Mouse (Mus musculus): ENCODE measurements around the gene Isl1.

The Isl1 gene

GRCm38 (mm10) chr13:116309584-116310462, at the start of gene Isl1:
Gene Isl1 (minus strand): TSS chr13:116309689.
- peak; percentile 71 for DNase-seq (ENCODE audit: low spot score)

- no peak for DNase-seq (ENCODE audit: low spot score)
Measured at GRCm38 (mm10) chr13:116335763-116336162, 26.3 kb upstream of the Isl1 start.

DNA sequence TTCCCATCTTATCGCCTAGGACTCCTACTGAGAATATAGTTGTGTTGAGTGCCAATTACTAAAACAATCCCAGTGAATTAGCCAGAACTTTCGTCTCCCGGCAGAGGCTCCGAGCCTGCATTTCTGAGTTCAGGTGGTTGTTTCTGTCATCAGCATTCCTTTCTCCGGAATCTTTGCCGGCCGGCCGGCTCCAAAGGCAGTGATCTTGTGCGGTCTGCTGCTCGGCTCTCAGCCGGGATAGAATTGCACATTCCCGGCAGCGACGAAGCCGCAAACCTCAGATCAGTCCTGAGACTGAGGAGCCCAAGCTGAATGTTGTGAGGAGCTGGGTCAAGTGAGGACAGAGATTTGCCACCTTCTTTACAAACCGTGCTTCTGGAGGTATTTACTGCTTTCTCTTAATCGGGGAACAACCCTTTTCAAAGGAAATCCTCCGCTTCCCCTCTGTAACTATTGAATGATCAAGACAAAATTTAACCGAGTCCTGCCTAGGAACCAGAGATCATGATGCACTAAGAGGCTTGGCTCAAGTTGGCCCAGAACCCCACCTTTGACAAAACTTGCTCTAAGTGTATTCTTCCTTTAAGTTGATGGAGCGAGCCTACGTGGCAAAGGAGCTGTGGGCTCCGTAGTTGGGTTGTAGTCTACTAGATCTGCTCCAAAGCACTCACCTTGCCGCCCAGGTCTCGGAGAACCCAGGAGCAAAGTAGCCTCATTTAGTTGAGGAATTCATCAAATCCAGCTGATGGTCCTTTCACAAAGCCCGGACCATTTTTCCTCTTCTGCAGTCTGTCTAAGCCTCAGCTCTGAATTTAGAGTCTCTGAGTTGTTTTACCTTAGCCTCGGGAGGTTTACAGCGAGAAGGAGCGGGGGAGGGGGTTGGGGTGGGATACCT, 4.4 kb upstream of the Isl1 start:
- no peak for DNase-seq (ENCODE audit: low spot score)

- DNase-seq (ENCODE audit: low spot score): no peak
Measured at GRCm38 (mm10) chr13:116311871-116312720, 2.6 kb upstream of the Isl1 start.

DNA sequence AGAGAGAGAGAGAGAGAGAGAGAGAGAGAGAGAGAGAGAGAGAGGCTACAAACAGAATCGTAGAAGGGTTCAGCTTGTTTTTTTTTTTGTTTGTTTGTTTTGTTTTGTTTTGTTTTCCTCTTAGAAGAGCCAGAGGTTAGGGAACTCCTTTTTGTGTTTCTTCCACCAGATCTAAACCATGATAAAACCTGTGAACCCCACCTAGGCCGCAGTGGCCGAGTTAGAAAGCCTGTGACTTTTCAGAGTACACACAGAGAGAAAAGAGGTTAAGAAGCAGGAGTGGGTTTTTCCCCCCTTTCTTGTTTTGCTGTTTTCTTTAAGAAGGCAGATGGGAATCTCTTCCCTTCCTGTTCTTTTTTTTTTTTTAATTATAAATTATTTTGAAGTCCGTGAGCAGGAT, 1.5 kb upstream of the Isl1 start:
- DNase-seq (ENCODE audit: low spot score): no peak

GRCm38 (mm10) chr13:116310463-116310765, 925 bp upstream of the Isl1 start:
- DNase-seq (ENCODE audit: low spot score): no peak

DNA sequence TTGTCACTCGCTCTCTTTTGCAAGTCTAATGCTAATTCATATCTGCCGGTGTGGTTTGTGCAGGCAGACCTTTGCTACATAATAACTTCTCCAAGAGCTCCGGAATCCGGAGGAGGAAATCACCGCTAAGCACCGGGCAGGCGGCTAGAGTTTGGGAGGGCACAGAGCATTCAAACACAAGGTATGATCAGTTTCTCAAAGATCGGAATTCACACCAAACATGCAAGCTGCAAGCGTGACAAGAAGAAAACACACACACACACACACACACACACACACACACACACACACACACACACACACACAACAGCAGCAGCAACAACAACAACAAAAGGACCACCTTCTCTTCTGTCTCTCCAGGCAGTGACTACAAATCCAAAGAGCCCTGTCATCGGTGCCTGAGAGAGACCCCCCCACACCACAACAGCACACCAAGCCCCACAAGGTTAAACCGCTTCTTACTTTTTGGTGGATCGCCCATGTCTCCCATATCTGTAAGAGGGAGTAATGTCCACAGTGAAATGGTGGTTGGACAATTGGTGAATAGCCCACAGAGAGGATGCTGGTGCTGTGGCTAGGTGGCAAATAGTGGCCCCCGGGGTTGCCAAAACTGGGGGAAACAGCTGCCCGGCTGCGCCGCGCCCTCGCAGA, 431 bp downstream of the Isl1 start:
- no peak for DNase-seq (ENCODE audit: low spot score)

DNA sequence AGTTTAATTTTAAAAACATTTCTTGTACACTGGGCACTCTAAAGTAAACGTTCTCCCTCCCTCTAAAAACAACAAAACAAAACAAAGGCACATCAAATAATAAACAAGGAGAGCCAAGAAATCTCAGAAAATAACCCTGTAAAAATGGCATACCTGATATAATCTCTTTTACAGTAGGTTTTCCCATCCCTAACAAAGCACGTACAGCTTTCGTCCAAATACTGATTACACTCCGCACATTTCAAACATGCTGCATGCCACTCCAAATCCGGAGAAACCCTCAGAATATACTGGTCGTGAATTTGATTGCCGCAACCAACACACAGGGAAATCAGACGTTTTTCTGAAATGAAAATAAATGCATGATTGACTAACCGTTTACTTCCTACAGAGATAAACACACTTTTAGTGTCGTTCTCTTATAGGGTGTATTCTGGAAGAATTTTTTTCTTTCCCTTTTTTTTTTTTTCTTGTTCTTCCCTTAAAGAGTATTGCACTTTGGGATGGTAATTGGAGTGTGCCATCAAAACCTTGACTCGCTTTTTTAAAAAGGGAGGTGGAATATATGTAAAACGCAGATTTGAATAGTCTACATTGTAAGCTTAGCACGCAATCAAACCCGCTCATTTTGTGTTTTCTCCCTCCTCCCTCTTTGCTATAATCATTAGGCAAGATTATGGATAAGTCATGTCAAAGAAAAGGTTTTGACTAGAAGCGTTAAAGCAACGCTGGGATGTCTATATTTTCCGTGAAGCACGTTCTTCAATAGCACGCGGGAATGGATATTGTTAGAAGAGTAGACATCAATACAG, 1.2 kb downstream of the Isl1 start:
- DNase-seq (ENCODE audit: low spot score): no peak

DNA sequence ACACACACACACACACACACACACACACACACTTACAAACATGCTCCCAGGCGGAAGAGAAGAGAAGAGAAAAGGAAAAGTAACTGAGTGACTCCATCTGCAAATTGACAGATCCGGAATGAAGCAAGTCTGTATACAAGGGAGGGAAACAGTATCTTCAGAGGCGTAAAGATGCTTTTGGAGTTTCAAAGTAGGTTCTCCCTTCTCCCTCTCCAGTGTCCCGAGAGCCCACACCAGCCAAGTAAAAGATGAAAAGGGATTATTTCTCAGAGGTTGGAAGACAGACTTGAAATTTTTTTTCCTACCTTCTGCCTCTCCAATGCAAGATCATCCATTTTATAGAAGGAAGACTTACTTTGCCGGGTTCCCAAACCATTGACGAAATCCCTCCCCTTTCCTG, 2.9 kb downstream of the Isl1 start:
- no peak for DNase-seq (ENCODE audit: low spot score)

DNA sequence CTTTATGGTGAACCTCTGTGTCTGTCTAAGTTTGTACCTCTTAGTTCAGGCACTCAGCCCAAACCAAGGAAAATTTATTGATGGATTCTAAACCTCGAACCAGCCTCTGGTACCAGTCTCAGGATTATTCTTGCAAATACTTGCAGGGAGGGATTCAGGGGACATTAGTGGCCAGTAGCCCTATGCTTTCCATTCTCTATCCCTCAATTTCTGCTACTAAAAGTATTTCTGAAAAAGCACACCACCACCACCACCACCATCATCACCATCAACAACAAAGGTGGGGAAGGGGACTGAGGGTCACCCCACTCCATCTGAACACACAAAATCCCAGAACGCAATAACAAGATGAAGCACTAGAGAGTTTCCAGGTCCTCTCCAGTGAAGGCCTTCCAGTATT, 3.8 kb downstream of the Isl1 start:
- no peak for DNase-seq (ENCODE audit: low spot score)

DNA sequence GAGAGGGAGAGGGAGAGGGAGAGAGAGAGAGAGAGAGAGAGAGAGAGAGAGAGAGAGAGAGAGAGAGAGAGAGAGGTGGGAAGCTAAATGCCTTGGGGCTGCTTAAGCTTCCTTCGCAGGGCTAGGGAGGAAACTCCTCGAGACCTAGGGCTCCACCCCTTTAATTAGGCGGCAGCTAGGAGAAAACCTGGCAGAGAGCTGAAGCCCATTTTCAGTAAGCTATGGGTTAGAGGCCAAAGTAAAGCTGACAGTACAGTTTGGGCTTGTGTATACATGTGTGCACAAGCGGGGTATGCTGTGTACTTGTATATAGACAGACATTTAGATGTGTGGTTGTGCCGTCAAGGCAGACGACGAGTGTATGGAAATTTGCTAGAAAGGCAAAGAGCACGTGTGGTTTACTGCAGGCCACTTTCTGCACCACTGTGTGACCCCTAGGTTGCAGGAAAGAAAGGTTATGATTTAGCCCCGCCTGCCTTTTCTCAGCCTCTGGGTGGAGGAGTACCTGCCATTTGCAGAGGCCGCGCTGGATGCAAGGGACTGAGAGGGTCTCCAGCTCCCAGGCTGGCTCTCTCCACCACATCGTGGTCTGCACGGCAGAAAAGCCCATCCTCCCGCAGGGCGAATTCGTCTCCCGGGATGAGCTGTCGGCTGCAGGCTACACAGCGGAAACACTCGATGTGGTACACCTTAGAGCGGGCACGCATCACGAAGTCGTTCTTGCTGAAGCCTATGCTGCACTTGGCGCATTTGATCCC, 4.6 kb downstream of the Isl1 start:
- DNase-seq (ENCODE audit: low spot score): no peak

GRCm38 (mm10) chr13:116303766-116304165, 5.7 kb downstream of the Isl1 start:
- no peak for DNase-seq (ENCODE audit: low spot score)

DNA sequence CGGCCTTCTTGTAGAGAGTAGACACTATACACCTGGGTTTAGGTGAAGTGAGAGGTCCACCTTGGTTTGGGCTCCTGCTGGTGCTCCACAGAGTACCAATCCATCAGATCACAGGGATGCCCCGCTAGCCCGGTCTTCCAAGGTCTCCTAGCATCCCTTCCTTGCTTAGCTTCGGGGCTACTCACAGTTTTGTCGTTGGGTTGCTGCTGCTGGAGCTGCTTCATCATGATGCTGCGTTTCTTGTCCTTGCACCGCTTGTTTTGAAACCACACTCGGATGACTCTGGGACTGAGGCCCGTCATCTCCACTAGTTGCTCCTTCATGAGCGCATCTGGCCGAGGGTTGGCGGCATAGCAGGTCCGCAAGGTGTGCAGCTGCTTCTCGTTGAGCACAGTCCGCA, 6.6 kb downstream of the Isl1 start:
- no peak for DNase-seq (ENCODE audit: low spot score)

DNA sequence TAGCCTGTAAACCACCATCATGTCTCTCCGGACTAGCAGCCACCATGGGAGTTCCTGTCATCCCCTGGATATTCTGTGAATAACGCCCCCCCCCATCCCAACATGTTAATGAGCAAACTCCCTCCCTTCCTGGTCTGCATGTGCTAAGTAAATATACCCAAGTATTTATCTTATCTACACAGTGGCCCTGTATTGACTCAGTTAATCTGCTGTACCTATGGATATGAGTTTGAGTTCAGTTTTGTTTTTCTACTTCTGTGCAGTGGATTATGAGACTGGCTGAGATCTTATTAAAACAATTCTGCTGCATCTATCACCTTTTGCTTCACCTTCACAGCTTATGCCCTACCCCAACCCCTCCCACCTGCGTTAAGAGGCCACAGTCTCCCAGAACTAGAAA, 7.8 kb downstream of the Isl1 start:
- no peak for DNase-seq (ENCODE audit: low spot score)

DNA sequence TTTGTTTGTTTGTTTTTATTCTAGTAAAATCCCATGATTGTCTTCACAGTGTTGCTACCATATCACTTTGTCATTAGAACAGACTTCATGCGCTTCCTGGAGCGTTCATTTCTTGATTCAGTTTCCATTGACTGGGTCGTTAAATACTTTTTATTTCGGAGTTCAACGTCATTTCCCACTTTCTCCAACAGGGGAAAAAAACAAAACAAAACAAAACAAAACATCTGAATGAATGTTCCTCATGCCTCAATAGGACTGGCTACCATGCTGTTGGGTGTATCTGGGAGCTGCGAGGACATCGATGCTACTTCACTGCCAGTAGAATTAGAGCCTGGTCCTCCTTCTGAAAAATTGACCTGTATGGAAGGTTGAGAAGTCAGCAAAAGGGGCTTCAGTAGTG, 10.2 kb downstream of the Isl1 start:
- no peak for DNase-seq (ENCODE audit: low spot score)

DNA sequence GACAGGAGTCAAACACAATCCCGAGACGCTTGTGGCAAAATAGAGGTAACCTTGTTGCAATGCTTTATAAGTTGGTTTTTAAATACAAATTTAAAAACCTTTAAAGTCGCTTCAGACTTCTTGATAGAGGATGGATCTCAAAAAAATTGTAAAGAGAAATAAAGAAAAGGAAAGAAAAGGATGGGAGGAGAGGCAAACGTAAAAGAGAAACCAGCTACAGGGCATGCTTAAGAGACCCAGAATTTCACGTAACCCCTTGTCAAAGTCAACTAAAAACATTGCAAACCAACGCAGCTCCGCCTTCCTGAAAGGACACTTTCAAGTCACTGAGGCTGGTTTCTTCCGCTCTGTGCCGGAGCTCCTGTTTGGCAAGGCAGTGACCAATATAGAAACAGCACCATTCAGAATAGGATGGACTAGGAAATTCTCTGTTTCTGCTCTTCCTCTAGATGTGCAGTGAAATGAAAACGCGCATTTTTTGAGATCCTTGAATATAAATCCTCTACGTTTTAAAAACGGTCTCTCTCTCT, 10.8 kb downstream of the Isl1 start:
- DNase-seq (ENCODE audit: low spot score): no peak

- no peak for DNase-seq (ENCODE audit: low spot score)
Measured at GRCm38 (mm10) chr13:116298001-116298400, 11.5 kb downstream of the Isl1 start.

DNA sequence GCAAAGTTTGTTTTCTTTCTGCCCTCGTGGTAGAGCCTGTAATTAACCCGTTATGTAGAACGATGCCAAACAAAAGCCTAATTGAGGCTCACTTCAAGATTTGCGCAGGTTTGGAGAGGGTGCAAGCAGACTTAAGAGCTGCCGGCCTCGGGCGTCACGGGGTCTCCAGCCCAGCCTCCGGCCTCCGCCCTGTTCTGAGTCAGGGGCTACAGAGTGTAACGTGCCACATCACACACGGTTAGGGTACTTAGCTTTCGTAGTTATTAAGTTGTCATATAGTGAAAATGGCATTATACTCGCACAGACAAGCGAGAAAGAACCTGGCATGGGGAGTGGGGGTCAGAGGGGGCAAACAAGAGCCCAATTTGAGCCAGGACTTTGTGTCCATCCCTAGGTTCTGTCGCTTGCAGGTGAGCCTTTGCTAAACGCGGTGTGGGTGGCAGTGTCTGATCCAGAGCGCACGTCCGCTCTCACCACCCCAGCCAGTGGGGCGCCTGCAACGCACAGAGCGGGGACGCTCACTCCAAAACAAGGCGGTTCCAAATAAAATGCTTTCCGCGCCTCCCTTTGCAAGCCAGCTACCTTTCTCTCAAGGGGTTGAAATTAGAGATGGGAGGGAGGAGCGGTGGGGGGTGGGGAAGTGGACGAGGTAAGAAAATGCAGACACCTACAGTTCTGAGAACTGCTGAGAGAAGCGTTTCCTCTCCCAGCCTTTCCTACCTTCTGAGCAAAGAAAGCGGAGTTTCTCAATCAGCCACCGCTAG, 12.3 kb downstream of the Isl1 start:
- DNase-seq (ENCODE audit: low spot score): no peak

GRCm38 (mm10) chr13:116295401-116295800, 14.1 kb downstream of the Isl1 start:
- no peak for DNase-seq (ENCODE audit: low spot score)
